Mouse (Mus musculus) Patski (cell line): ENCODE data around the gene Naglu. TPM values are rescaled to one million over a fixed set of nuclear protein-coding genes. Genes with fewer than 3 reads are reported as not detected.

Source experiments
- ATAC-seq: fragments of 100-300 bp; one replicate; pipeline ENCODE4 v1.8.0; 2021
- CTCF ChIA-PET: fragments of 350-600 bp; sonication (Branson Sonifier 250); formaldehyde crosslinking; loops from one replicate; lab custom pipeline; 2022; ENCODE audit warnings: inconsistent platforms; lab: Charles Lee
- POLR2A ChIA-PET: fragments of 350-600 bp; sonication (Branson Sonifier 250); formaldehyde crosslinking; loops from one replicate; lab custom pipeline; 2022; ENCODE audit warnings: antibody characterized with exemption, inconsistent platforms; lab: Charles Lee
- DNase-seq: peaks from one replicate; pipeline ENCODE4 v3.0.0-alpha.2; 2011; ENCODE audit warnings: low read depth, low spot score
- H3K27me3 ChIP-seq: fragments of 371-371 bp; one replicate; pipeline ENCODE4 v1.5.1; 2021
- CTCF ChIP-seq: fragments of 100-300 bp; IDR thresholded peaks from one replicate; pipeline ENCODE4 v1.5.1; 2021
- in situ Hi-C: fragments of 300-500 bp; cut with MboI; formaldehyde crosslinking; loops from 3 replicates; pipeline ENCODE4 v1.11.1; 2018; ENCODE audit warnings: low pct_unique_long_range_greater_than_20kb, mixed read lengths
- polyA plus RNA-seq: library from polyadenylated mRNA; unstranded; gene quantifications from one replicate; pipeline ENCODE4 v1.2.3, GENCODE M21; 2021

Naglu gene
- polyA plus RNA-seq, 1 experiment from 2014 or later: 46.4 TPM

DNA sequence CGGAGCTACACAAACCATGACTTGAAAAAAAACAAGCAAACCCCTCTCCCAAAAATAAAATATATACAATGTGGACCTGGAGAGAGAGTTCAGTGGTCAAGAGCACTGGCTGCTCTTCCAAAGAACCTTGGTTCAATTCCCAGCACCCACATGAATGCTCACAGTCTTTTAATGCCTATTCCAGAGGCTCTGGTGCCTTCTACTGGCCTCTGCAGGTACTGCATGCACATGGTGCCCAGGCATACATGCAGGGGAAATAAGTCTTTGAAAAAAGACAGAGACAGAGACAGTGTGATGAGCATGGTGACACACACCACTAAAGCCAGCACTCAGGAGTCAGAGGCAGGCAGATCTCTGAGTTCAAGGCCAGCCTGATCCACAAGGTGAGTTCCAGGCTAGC lies 15.8 kb upstream of the Naglu start:
- ChIA-PET CTCF (interaction anchor here (1.5 to 3.6 kb wide), 2 partner anchors 70 to 86 kb away, joined by 5 to 16 read pairs; no protein-coding TSS in a partner anchor), POLR2A (no interaction called here)
- in situ Hi-C loops: no loop called here
- H3K27me3 ChIP-seq: no peaks in the 10 kb centered on the region
- TF ChIP-seq CTCF: no peak
- ATAC-seq: no peak
- DNase-seq: no peak

GRCm38 (mm10) chr11:101055418-101055817 lies 14.4 kb upstream of the Naglu start:
- POLR2A ChIA-PET: interaction anchor here (0.8 kb wide), 1 partner anchor 13 kb away, joined by 3 read pairs; no protein-coding TSS in a partner anchor
- no peak for TF ChIP-seq CTCF
- CTCF ChIA-PET: interaction anchor here (0.6 to 3.6 kb wide), 5 partner anchors 20 to 87 kb away, joined by 3 to 16 read pairs (median 3); no protein-coding TSS in a partner anchor
- H3K27me3 ChIP-seq: no peaks in the 10 kb centered on the region
- DNase-seq: no peak
- no peak for ATAC-seq
- in situ Hi-C loops: loop anchor here (5.0 kb wide), 2 partner anchors 73 to 158 kb away; no protein-coding TSS in a partner anchor

- ChIA-PET CTCF (interaction anchor here (0.8 to 3.6 kb wide), 9 partner anchors 11 to 163 kb away, joined by 3 to 16 read pairs (median 3); no protein-coding TSS in a partner anchor), POLR2A (interaction anchor here (0.9 kb wide), 1 partner anchor 23 kb away, joined by 3 read pairs; no protein-coding TSS in a partner anchor)
- ATAC-seq (no peak), DNase-seq (peak; percentile 38)
- in situ Hi-C loops: loop anchor here (5.0 kb wide), 2 partner anchors 75 to 160 kb away; no protein-coding TSS in a partner anchor
- no peaks in the 10 kb centered on the region for H3K27me3 ChIP-seq
- no peak for TF ChIP-seq CTCF
Measured at GRCm38 (mm10) chr11:101056885-101057284, 12.9 kb upstream of the Naglu start.

GRCm38 (mm10) chr11:101057860-101058259 lies 12.0 kb upstream of the Naglu start:
- TF ChIP-seq CTCF: peak; percentile 90
- DNase-seq: peak; percentile 20
- ChIA-PET POLR2A (interaction anchor here (0.9 kb wide), 1 partner anchor 24 kb away, joined by 3 read pairs; no protein-coding TSS in a partner anchor), CTCF (interaction anchor here (0.6 to 3.6 kb wide), 13 partner anchors 10 to 143 kb away, joined by 3 to 16 read pairs (median 4); partner anchors contain the start of gene Coasy)
- in situ Hi-C loops: loop anchor here (5.0 kb wide), 2 partner anchors 76 to 161 kb away; no protein-coding TSS in a partner anchor
- ATAC-seq: no peak
- H3K27me3 ChIP-seq: no peaks in the 10 kb centered on the region

DNA sequence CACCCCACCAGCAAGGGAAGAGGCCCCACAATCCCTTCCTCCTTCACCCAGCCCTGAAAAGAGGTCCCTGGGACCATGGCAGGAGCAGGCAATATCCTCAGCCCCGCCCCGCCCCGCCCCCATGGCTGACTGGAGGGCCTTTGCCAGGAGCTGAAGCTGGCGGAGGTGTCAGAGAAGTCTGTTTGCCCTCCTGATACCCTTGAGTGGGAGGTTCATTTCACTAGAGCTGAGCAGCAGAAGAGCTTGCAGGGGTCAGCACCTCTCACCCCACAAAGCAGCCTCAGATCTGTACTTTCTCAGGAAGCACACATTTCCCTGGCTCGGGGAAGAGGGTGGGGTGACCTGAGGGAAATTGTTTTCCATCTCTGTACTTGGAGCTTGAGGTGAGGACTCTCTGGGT lies 11.1 kb upstream of the Naglu start:
- TF ChIP-seq CTCF: no peak
- POLR2A ChIA-PET: interaction anchor here (0.6 kb wide), 1 partner anchor 181 kb away, joined by 3 read pairs; no protein-coding TSS in a partner anchor
- ATAC-seq (no peak), DNase-seq (no peak)
- in situ Hi-C loops: loop anchor here (5.0 kb wide), 2 partner anchors 76 to 161 kb away; no protein-coding TSS in a partner anchor
- H3K27me3 ChIP-seq: no peaks in the 10 kb centered on the region
- CTCF ChIA-PET: interaction anchor here (0.6 to 2.5 kb wide), 8 partner anchors 21 to 160 kb away, joined by 3 to 8 read pairs (median 4); partner anchors contain the start of gene Coasy

- ChIA-PET CTCF (interaction anchor here (0.7 to 2.5 kb wide), 5 partner anchors 24 to 117 kb away, joined by 3 to 7 read pairs (median 4); partner anchors contain the start of gene Coasy), POLR2A (interaction anchor here (0.6 to 1.3 kb wide), 4 partner anchors 37 to 121 kb away, joined by 3 to 4 read pairs (median 3); no protein-coding TSS in a partner anchor)
- DNase-seq (no peak), ATAC-seq (no peak)
- TF ChIP-seq CTCF: no peak
- H3K27me3 ChIP-seq: no peaks in the 10 kb centered on the region
- in situ Hi-C loops: loop anchor here (5.0 kb wide), 2 partner anchors 77 to 162 kb away; no protein-coding TSS in a partner anchor
Measured at GRCm38 (mm10) chr11:101059473-101059872, 10.3 kb upstream of the Naglu start.

DNA sequence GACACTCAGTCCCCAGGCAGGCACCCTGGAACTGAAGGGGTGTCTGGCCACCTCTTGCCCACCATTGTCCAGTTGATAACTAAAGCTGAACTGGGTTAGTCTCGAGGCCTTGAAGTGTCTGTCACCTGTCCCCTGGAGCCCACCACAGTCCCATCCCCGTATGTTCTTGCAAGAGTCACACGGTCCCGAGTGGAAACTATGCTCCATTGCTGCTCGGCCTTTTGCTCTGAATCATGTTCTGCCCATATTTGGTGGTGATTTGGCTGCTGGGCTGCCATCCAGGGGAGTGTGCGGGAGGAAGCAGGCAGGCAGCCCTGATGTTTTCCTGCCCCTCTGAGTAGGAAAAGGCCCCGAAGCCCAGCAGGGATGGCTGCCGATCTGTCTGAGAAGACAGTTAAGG lies 9.7 kb upstream of the Naglu start:
- POLR2A ChIA-PET: interaction anchor here (0.6 to 1.3 kb wide), 4 partner anchors 38 to 121 kb away, joined by 3 to 4 read pairs (median 3); no protein-coding TSS in a partner anchor

GRCm38 (mm10) chr11:101061049-101061448 lies 8.8 kb upstream of the Naglu start:
- TF ChIP-seq CTCF: no peak
- no peaks in the 10 kb centered on the region for H3K27me3 ChIP-seq
- POLR2A ChIA-PET: no interaction called here
- ATAC-seq (no peak), DNase-seq (no peak)
- CTCF ChIA-PET: interaction anchor here (1.2 kb wide), 1 partner anchor 87 kb away, joined by 4 read pairs; no protein-coding TSS in a partner anchor
- in situ Hi-C loops: no loop called here

More for the DNA sequence above, 9.7 kb upstream of the Naglu start:
- ATAC-seq (peak; percentile 38), DNase-seq (peak; percentile 31)
- H3K27me3 ChIP-seq: no peaks in the 10 kb centered on the region
- in situ Hi-C loops: no loop called here
- CTCF ChIA-PET: interaction anchor here (0.7 to 1.5 kb wide), 4 partner anchors 72 to 116 kb away, joined by 3 to 4 read pairs (median 4); no protein-coding TSS in a partner anchor
- TF ChIP-seq CTCF: no peak

GRCm38 (mm10) chr11:101062165-101062884 lies 7.5 kb upstream of the Naglu start:
- H3K27me3 ChIP-seq: no peaks in the 10 kb centered on the region
- POLR2A ChIA-PET: interaction anchor here (0.5 kb wide), 1 partner anchor 168 kb away, joined by 3 read pairs; no protein-coding TSS in a partner anchor
- CTCF ChIA-PET: no interaction called here
- no peak for TF ChIP-seq CTCF
- in situ Hi-C loops: no loop called here
- ATAC-seq (no peak), DNase-seq (no peak)
